Mouse (Mus musculus) CH12.LX (cell line): ENCODE data around the gene Rcor2. TPM values are rescaled to one million over a fixed set of nuclear protein-coding genes. Genes with fewer than 3 reads are reported as not detected.

Experiments used
- DNase-seq: peaks from one replicate; pipeline ENCODE4 v3.0.0-alpha.2; 2013; ENCODE audit errors: extremely low read depth
- H3K27ac ChIP-seq: 2 replicates; pipeline ENCODE4 v1.5.1; 2012; ENCODE audit warnings: low read depth, mild to moderate bottlenecking, control low read depth, moderate library complexity; ENCODE audit not compliant: insufficient read depth
- H3K27me3 ChIP-seq: replicated peaks from 2 replicates; pipeline ENCODE3; 2012; ENCODE audit warnings: inconsistent platforms
- H3K36me3 ChIP-seq, 2 experiments: replicated peaks in 1 of 2; 2 replicates each; pipeline versions ENCODE3 to v1.6.1; 2012; ENCODE audit warnings: inconsistent platforms in 1 of 2, low read length in 1 of 2, mild to moderate bottlenecking in 1 of 2, mixed read lengths in 1 of 2, moderate library complexity in 1 of 2; ENCODE audit not compliant: control insufficient read depth in 1 of 2, insufficient read depth in 1 of 2
- H3K4me1 ChIP-seq, 2 experiments: 2 replicates each; pipeline ENCODE4 v1.6.1; 2012; ENCODE audit warnings: inconsistent platforms in 1 of 2, moderate library complexity in 1 of 2; ENCODE audit not compliant: insufficient read depth in 2 of 2, control insufficient read depth in 1 of 2
- H3K4me2 ChIP-seq: 2 replicates; pipeline ENCODE4 v1.6.1; 2012; ENCODE audit warnings: low read depth, mild to moderate bottlenecking, control low read depth; ENCODE audit not compliant: poor library complexity, insufficient read depth, severe bottlenecking
- H3K4me3 ChIP-seq, 3 experiments: fragments of 150-350 bp in 1 of 3; sonication (generic) in 1 of 3; replicated peaks in 1 of 3; 2 replicates each; pipeline versions ENCODE3 to v1.5.1; 2011 to 2012; ENCODE audit warnings: low read depth in 2 of 3, low read length in 2 of 3, mild to moderate bottlenecking in 2 of 3, moderate library complexity in 2 of 3, control low read depth in 1 of 3, improper control_type of control experiment in 1 of 3, inconsistent platforms in 1 of 3, mixed read lengths in 1 of 3; ENCODE audit not compliant: poor library complexity in 1 of 3
- H3K79me2 ChIP-seq: replicated peaks from 2 replicates; pipeline ENCODE4 v1.6.1; 2012; ENCODE audit warnings: mild to moderate bottlenecking, moderate library complexity; ENCODE audit not compliant: control insufficient read depth, poor library complexity, insufficient read depth, severe bottlenecking; ENCODE audit errors: extremely low read depth
- H3K9ac ChIP-seq: 2 replicates; pipeline ENCODE4 v1.6.1; 2012; ENCODE audit warnings: low read depth, mild to moderate bottlenecking, control low read depth, moderate library complexity; ENCODE audit not compliant: insufficient read depth
- H3K9me3 ChIP-seq: replicated peaks from 2 replicates; pipeline ENCODE3; 2012; ENCODE audit warnings: low read length, inconsistent platforms, mixed read lengths
- BHLHE40 ChIP-seq: IDR thresholded peaks from 2 replicates; pipeline ENCODE4 v1.6.1; 2011; ENCODE audit warnings: mild to moderate bottlenecking, low read depth, low read length, improper control_type of control experiment
- CHD2 ChIP-seq: IDR thresholded peaks from 2 replicates; pipeline ENCODE4 v1.6.1; 2011; ENCODE audit warnings: low read length, improper control_type of control experiment
- E2F4 ChIP-seq: IDR thresholded peaks from 2 replicates; pipeline ENCODE4 v1.6.1; 2011; ENCODE audit warnings: low read depth, low read length, improper control_type of control experiment; ENCODE audit not compliant: insufficient replicate concordance
- ELF1 ChIP-seq: IDR thresholded peaks from 2 replicates; pipeline ENCODE4 v1.6.1; 2014; ENCODE audit warnings: low read depth, mild to moderate bottlenecking, inconsistent platforms, low read length, improper control_type of control experiment
- EP300 ChIP-seq: IDR thresholded peaks from 2 replicates; pipeline ENCODE4 v1.6.1; 2011; ENCODE audit warnings: low read length, improper control_type of control experiment
- ETS1 ChIP-seq: conservative IDR thresholded peaks from 2 replicates; pipeline ENCODE4 v1.6.1; 2012; ENCODE audit warnings: low read depth, mild to moderate bottlenecking, inconsistent platforms, low read length, improper control_type of control experiment, moderate library complexity
- GABPA ChIP-seq: IDR thresholded peaks from 2 replicates; pipeline ENCODE4 v1.6.1; 2012; ENCODE audit warnings: low read depth, low read length, improper control_type of control experiment, inconsistent platforms; ENCODE audit not compliant: insufficient replicate concordance
- IRF4 ChIP-seq: IDR thresholded peaks from 2 replicates; pipeline ENCODE4 v1.6.1; 2014; ENCODE audit warnings: low read depth, mild to moderate bottlenecking, inconsistent platforms, low read length, improper control_type of control experiment
- JUN ChIP-seq: IDR thresholded peaks from 2 replicates; pipeline ENCODE4 v1.6.1; 2011; ENCODE audit warnings: low read depth, mild to moderate bottlenecking, low read length, improper control_type of control experiment, moderate library complexity; ENCODE audit not compliant: insufficient read depth
- JUND ChIP-seq: conservative IDR thresholded peaks from 2 replicates; pipeline ENCODE4 v1.6.1; 2011; ENCODE audit warnings: low read depth, low read length, improper control_type of control experiment
- KAT2A ChIP-seq: IDR thresholded peaks from 2 replicates; pipeline ENCODE4 v1.6.1; 2012; ENCODE audit warnings: low read length, improper control_type of control experiment, inconsistent platforms; ENCODE audit not compliant: insufficient replicate concordance
- MAX ChIP-seq: IDR thresholded peaks from 2 replicates; pipeline ENCODE4 v1.6.1; 2011; ENCODE audit warnings: low read length, improper control_type of control experiment
- MAZ ChIP-seq: IDR thresholded peaks from 2 replicates; pipeline ENCODE4 v1.6.1; 2012; ENCODE audit warnings: low read depth, mild to moderate bottlenecking, inconsistent platforms, low read length, improper control_type of control experiment, moderate library complexity
- MEF2A ChIP-seq: IDR thresholded peaks from 2 replicates; pipeline ENCODE4 v1.6.1; 2014; ENCODE audit warnings: low read depth, mild to moderate bottlenecking, inconsistent platforms, low read length, improper control_type of control experiment, borderline replicate concordance
- MXI1 ChIP-seq: IDR thresholded peaks from 2 replicates; pipeline ENCODE4 v1.6.1; 2011; ENCODE audit warnings: mild to moderate bottlenecking, low read depth, low read length, improper control_type of control experiment
- NELFE ChIP-seq: IDR thresholded peaks from 2 replicates; pipeline ENCODE4 v1.6.1; 2011; ENCODE audit warnings: low read depth, low read length, improper control_type of control experiment
- PAX5 ChIP-seq: IDR thresholded peaks from 2 replicates; pipeline ENCODE4 v1.6.1; 2012; ENCODE audit warnings: low read length, inconsistent platforms, mixed read lengths
- RCOR1 ChIP-seq: conservative IDR thresholded peaks from 2 replicates; pipeline ENCODE4 v1.6.1; 2012; ENCODE audit warnings: low read depth, mild to moderate bottlenecking, inconsistent platforms, low read length, improper control_type of control experiment
- SIN3A ChIP-seq: IDR thresholded peaks from 2 replicates; pipeline ENCODE4 v1.6.1; 2012; ENCODE audit warnings: low read length, improper control_type of control experiment, inconsistent platforms
- TCF12 ChIP-seq: IDR thresholded peaks from 2 replicates; pipeline ENCODE4 v1.6.1; 2014; ENCODE audit warnings: low read depth, mild to moderate bottlenecking, inconsistent platforms, low read length, improper control_type of control experiment
- USF1 ChIP-seq: IDR thresholded peaks from 2 replicates; pipeline ENCODE4 v1.6.1; 2014; ENCODE audit warnings: low read depth, mild to moderate bottlenecking, inconsistent platforms, low read length, improper control_type of control experiment
- ZC3H11A ChIP-seq: IDR thresholded peaks from 2 replicates; pipeline ENCODE4 v1.6.1; 2012; ENCODE audit warnings: low read depth, mild to moderate bottlenecking, inconsistent platforms, low read length, improper control_type of control experiment
- ZNF384 ChIP-seq: IDR thresholded peaks from 2 replicates; pipeline ENCODE4 v1.6.1; 2012; ENCODE audit warnings: low read depth, low read length, improper control_type of control experiment, inconsistent platforms
- dilution Hi-C: fragments of 300-500 bp; cut with MboI; formaldehyde crosslinking; loops from 2 replicates; pipeline ENCODE4 v1.14.3; 2020; ENCODE audit warnings: low sequenced_read_pairs; ENCODE audit not compliant: extremely low pct_unique_long_range_greater_than_20kb, extremely low pct_ligation_motif_present
- in situ Hi-C: fragments of 300-500 bp; cut with MboI; formaldehyde crosslinking; loops from 3 replicates; pipeline ENCODE4 v1.14.3; 2019; ENCODE audit warnings: low sequenced_read_pairs, low pct_ligation_motif_present, low pct_unique_long_range_greater_than_20kb, mixed read lengths
- polyA plus RNA-seq: library from polyadenylated mRNA; unstranded; fragments of >175 nt; gene quantifications from 2 replicates; pipeline ENCODE4 v1.2.1, GENCODE M21; 2012; ENCODE audit warnings: low read depth; ENCODE audit not compliant: insufficient read length
- total RNA-seq, 2 experiments: library from RNA; depleted of rRNA; stranded (reverse); fragments of 300-350 nt in 1 of 2; fragments of >200 nt in 1 of 2; gene quantifications; 2 replicates each; pipeline ENCODE4 v1.2.3; 2012 to 2014

Rcor2 gene
- total and polyA plus RNA-seq, 3 experiments: 9.2 to 28.2 (median 12.0) TPM

- peaks cover 33% of the 10 kb centered on the region for H3K79me2 ChIP-seq
- H3K4me3 ChIP-seq: no peak overlapping the region
- peak overlapping the region; percentile 18; the same call in 1 of the 2 replicates for H3K4me2 ChIP-seq
- H3K9ac ChIP-seq: no peak overlapping the region
- peaks cover 17 to 61% of the 10 kb centered on the region in 2 experiments for H3K36me3 ChIP-seq
- DNase-seq: peak; percentile 60
- H3K27me3 ChIP-seq: no peaks in the 10 kb centered on the region
- no peak for TF ChIP-seq MAZ
- peak; percentile 49 for TF ChIP-seq ETS1
- no peak for TF ChIP-seq SIN3A
- TF ChIP-seq EP300: peak; percentile 50; the same call in 1 of the 2 replicates
- TF ChIP-seq KAT2A: 0 out of 2 replicates have a peak, but pooled peaks have one; percentile 49
- no peak for TF ChIP-seq PAX5
- TF ChIP-seq NELFE: no peak
- no peak for TF ChIP-seq ELF1
- peak; percentile 64 for TF ChIP-seq JUN
- TF ChIP-seq ZC3H11A: no peak
- TF ChIP-seq RCOR1: no peak
- no peak for TF ChIP-seq MXI1
- no peak for TF ChIP-seq TCF12
- peak; percentile 71 for TF ChIP-seq MEF2A
- TF ChIP-seq MAX: no peak
- TF ChIP-seq IRF4: 0 out of 2 replicates have a peak, but pooled peaks have one; percentile 22
- no peak for TF ChIP-seq CHD2
- no peak for TF ChIP-seq BHLHE40
- no peak for TF ChIP-seq GABPA
- peak; percentile 77 for TF ChIP-seq JUND
- TF ChIP-seq USF1: no peak
- in situ Hi-C loops: no loop called here
- peaks cover 21 to 61% of the 10 kb centered on the region in 2 experiments for H3K4me1 ChIP-seq
- dilution Hi-C loops: no loop called here
- no peak overlapping the region for H3K27ac ChIP-seq
- no peaks in the 10 kb centered on the region for H3K9me3 ChIP-seq
These were observed 30.4 kb upstream of the Rcor2 start for GRCm38 (mm10) chr19:7236742-7237141.

GRCm38 (mm10) chr19:7239574-7239973 is 27.6 kb upstream of the Rcor2 start:
- peak; percentile 8 for DNase-seq
- Histone ChIP-seq H3K9me3 (no peaks in the 10 kb centered on the region), H3K4me2 (peak overlapping the region; percentile 64), H3K27me3 (peaks cover 4% of the 10 kb centered on the region), H3K4me1 (peaks cover 21 to 61% of the 10 kb centered on the region in 2 experiments), H3K27ac (peak overlapping the region; percentile 47; the same call in 1 of the 2 replicates), H3K4me3 (peak overlapping the region; percentile 85 to 91 (median 87)), H3K9ac (peak overlapping the region; percentile 76), H3K79me2 (peaks cover 33% of the 10 kb centered on the region), H3K36me3 (peaks cover 3 to 35% of the 10 kb centered on the region in 2 experiments)
- in situ Hi-C loops: no loop called here
- dilution Hi-C loops: no loop called here
- peak; percentile 89 for TF ChIP-seq MEF2A
- TF ChIP-seq PAX5: no peak
- TF ChIP-seq E2F4: no peak
- peak; percentile 74 for TF ChIP-seq ZNF384
- peak; percentile 33; the same call in 1 of the 2 replicates for TF ChIP-seq ETS1
- peak; percentile 81 for TF ChIP-seq BHLHE40
- TF ChIP-seq SIN3A: no peak
